Mouse (Mus musculus): Measurements from ENCODE around the gene Gm7358. TPM values are rescaled to one million over a fixed set of nuclear protein-coding genes. Genes with fewer than 3 reads are reported as not detected.

Gm7358 gene
- not detected in 2 replicates for polyA plus RNA-seq (2012; rRNA removed)

GRCm38 (mm10) chr17:14059431-14059830, at the start of gene Gm7358:
Gene Gm7358, minus strand, starts transcription at chr17:14059531.

Other genes with a start within 250 kb of the Gm7358 start
- not detected in 2 replicates for gene Gm7168, start 111.2 kb downstream of the Gm7358 start, polyA plus RNA-seq (2012; rRNA removed)
- not detected in 2 replicates for gene Gm7356, start 55.8 kb downstream of the Gm7358 start, polyA plus RNA-seq (2012; rRNA removed)
- gene Dact2, start 144.8 kb upstream of the Gm7358 start, polyA plus RNA-seq (2012; rRNA removed), result 24.4 and 24.6 TPM in 2 replicates
- gene Smoc2, start 220.0 kb upstream of the Gm7358 start, polyA plus RNA-seq (2012; rRNA removed), result 32.3 and 33.3 TPM in 2 replicates

Measured in colon, adult 2 months (tissue).